Mouse (Mus musculus) cerebellum, postnatal 4 days (tissue): Measurements from ENCODE around the gene Sit1.
A peak's percentile ranks its signal among the peaks of the same experiment; 100 is the strongest.

Source experiments
- DNase-seq, 2 experiments: peaks; one replicate each; pipeline ENCODE4 v3.0.0; 2022; ENCODE audit warnings: low spot score in 2 of 2, mixed read lengths in 1 of 2

Sit1 gene

DNA sequence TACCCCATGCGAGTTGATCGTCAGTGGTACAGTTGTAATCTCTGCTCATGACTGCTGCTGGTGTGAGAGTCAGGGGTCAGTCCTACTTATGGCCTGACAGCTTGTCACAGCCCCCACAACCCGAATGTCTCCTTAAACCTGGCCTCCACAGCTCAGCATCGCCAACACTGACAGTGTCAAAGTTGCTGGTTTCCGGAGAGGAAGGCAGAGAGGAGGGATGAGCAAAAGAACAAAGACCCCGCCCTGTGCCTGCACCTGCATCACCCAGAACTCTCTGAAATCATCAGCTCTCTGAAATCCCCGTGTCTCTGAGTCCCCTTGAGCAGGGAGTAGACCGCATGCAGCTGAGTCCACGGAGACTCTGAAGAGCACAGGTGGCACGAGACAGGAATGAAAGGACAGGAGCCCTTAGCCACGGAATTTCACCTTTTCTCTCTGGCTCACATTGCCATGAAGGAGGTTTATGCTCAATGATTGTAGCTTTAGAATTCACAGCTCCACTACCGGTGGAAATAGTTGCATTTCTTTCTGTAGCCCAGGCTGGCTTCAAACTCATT is at the start of gene Sit1:
Sit1 (minus strand) TSS at position 200 of the 557 bp plus-strand sequence.
- DNase-seq, result no peak

DNA sequence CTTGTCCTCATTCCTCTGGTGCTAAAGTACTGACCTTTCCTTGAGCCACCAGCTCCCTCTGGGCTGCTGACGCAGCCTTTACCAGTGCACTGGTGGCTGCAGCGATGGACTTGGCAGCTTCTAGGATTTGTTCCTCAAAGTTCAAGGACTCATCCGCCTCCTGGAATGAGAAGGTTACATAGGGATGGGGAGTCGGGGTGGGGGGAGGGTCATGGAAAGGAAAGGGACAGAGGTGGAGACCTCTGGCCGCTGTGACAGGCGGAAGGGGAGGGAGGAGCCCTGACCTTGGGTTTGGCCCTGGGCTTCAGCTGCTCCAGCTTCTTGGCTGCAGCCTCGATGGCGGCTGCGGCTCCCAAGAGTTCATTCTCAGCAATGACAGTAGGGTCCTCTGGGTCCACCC is 49.7 kb upstream of the Sit1 start:
- no peak for DNase-seq

DNA sequence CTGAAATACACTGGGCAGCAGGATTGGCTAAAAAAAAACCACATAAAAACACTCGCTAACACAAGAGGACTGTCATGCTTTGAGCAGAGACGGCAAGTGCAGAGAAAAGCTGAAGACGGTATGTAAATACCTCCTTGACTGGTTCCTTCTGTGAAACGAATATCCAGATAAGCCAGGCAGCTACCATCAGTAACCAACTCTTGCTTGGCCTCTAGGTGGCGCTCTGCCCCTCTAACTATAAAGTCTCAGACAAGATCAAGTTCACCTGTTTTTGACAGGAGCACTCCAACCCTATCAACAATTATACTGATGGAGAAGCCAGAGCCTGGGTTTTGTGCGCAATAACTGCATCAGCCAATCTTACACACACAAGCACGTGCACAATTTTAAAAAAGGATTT is 47.0 kb upstream of the Sit1 start:
- peak; percentile 49 to 71 for DNase-seq

DNA sequence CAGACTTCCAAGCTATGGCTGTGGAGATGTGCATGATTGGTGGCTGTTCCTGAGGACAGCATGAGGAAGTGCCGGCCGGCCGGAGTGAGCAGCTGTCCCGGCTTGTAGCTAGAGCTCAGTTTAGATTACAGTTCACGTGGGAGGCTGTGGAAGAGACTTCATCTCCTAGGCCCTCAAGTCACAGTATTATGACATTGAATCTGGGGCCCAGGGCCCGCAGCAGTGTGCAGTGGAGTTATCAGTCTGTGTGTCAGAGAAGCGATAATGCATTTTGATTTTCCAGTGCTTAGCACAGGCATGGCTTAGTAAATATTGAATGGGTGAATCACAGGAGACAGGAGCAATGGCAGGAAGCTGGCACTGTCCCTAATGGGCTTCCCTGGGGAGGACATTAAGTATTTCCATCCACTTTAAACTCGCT is 46.6 kb upstream of the Sit1 start:
- DNase-seq, result no peak

DNA sequence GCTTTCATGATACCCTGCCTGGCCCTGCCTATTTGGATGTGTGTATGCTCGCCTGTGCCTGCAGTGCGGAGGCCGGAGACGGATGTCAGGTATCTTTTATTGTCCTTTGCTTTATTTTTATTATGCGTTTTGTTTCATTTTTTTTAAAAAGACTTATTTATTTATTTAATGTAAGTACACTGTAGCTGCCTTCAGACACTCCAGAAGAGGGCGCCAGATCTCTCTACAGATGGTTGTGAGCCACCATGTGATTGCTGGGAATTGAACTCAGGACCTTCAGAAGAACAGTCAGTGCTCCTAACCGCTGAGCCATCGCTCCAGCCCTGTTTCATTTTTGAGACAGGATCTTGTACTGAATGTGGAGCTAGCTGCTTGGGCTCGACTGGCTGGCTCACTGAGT is 45.0 kb upstream of the Sit1 start:
- no peak for DNase-seq

DNA sequence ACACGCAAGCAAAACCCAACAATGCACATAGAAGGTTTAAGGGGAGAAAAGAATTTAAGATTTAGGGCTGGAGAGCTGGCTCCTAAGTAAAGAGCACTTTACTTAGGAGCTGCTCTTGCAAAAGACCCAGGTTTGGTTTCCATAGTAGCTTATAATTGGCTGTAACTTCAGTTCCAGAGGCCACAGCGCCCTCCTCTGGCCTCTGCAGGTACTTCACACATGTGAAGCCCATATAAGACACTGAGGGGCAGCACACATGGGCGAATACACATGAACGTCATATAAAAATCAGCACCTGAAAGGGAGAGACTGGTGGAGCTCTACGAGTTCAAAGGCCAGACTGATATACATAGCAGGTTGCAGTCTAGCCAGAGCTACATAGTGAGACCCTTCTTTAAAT is 44.3 kb upstream of the Sit1 start:
- DNase-seq, result no peak

DNA sequence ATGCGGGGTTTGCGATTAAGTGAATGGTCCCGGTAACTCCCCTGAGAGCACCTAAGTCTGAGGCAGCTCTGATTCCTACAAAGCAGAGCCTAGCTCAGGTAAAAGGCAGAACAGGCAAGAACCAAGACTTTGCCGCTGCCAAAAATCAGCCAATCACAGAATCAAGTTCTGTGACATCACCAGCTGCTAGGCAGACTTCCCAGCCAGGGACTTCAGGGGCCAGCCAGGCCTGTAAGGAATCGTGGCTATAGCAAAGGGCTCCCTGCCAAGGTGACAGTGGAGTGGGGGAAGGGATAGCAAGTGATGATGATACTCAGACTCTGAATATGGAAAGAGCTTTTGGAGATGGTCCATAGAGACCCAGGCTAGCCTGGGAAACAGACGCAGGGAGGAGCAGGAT is 36.4 kb upstream of the Sit1 start:
- DNase-seq, result peak; percentile 90 to 95

DNA sequence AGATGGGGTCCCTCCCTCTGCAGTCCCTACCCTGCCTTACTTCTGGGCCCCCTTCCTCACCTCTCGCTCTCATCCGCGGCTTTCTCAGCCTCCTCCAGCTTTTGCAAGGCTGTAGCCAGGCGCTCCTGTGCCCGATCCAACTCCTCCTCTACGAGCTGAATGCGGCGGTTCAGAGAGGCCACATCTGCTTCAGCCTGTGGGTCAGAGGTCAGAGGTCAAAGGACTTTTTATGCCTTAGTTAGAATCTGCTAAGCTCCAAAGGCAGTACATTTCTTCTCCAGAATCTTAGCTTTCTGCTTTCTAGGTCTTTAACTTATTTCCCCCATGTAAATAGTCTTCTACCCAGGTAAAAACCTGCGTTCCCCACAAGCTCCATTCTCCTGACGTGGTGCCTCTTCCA is 36.0 kb upstream of the Sit1 start:
- DNase-seq, result no peak

DNA sequence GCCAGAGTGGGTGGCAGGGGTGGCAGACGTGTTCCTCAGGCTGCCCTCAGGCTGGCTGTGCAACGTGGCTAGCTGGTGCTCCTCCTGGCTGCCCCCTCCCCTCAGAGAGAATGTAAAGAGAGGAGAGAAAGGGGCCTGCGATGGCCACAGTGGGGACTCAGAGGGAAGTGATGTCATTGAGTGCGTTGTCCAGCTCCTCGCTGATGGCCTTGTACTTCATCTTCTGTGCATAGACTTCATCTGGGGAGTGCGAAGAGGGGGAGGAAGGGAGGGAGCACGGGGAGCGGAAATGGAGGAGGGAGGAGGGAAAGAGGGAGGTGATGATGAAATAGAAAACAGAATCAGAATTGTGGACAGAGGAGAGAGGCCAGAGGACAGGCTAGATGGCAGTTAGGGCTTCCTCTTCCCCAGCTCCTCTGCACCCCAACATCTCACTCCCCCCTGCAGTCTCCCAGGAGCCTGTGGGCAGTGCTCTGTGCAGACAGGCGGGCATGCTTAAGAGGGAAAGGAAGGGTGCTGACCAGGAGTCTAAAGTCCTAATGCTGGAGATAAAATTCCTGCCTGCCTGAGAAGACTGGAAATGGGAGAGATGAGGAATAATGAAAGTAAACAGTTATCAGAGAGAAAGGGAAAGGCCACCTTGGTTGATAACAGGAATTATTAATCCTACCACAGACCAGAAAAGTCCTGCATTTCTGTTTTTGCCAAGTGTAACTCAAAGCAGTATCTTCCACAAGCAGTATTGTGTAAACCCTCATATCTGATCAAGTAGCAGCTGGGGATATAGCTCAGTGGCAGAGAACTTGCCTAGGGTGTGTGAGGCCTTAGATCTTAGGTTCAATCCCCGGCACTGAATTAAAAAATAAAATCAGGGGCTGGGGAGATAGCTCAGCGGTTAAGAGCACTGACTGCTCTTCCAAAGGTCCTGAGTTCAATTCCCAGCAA is 32.5 kb upstream of the Sit1 start:
- no peak for DNase-seq

DNA sequence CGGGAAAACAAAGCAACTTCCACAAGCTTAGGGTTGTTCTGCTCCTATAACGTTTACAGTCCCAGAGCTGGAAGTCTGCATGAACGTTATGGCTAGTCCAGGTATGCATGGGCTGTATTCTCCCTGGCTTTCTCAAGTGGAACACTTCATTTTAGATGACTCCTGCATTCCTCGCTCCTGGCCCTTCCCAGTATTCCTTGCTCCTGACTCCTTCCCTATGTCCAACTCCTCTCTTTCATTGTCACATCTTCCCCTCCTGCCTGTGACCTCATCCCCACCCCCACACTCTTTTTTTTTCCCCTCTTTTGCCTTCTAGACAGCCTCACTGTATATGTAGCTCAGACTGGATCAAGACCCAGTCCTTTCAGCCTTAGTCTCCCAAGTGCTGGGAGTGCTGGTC is 30.3 kb upstream of the Sit1 start:
- no peak for DNase-seq

DNA sequence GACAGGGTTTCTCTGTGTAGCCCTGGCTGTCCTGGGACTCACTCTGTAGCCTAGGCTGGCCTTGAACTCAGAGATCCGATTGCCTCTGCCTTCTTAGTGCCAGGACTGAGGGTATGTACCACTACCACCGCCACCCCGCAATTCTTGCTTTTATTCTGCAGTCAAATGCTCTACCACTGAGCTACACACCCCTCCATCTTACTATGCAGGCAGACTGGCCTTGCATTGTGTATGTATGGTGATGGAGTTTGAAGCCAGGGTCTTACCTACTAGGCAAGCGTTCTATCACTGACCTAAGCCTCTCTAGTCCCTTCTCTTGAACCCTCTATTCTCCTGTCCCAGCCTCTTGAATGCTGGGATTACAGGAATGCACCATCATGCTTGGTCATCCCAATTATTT is 29.8 kb upstream of the Sit1 start:
- no peak for DNase-seq

DNA sequence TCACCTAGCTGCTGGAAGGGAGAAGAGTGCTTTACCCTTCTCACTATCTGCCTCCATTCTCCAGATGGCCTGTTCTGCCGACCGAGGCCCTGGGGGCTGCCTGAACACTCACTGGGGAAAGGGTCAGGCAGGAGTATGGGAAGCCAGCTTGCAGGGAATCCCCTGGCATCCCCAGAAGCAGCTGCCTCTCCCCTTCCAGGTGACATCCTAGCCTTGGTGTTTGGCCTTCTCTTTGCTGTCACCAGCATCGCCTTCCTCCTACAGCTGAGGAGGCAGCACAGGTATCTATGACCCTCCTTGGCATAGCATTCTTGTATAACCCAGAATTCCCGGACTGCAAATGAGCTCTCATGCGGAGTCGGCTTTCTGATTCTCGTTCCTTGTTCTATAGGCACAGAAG is 29.1 kb upstream of the Sit1 start:
- DNase-seq, result no peak

DNA sequence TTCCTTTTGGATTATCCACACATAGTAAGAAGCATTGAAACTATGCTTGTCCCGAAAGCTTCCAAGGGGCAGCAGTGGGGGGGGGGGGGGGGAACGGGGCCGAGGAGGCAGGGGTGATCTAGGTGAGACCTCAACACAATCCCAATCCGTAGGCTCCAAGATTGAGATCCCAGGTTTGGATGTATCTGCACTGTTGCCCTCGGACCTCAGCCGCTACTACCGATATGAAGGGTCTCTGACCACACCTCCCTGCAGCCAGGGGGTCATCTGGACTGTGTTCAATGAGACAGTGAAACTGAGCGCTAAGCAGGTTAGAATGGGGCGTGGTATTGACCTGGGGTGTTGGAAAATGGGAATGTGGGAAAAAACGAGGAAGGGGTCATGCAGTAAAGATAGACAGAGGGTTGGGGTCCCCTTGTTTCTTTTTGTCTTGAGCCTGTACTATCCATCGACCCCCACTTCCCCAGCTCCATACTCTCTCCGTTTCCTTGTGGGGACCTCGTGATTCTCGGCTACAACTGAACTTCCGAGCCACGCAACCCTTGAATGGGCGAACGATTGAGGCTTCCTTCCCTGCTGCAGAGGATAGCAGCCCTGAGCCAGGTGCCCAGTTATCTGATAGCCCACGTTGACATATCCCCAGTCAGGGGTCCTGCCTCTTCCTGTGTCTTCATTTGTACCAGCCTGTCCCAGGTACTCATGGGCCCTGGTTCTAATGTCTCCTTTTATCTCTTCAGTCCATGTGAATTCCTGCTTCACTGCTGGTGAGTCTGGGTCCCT is 28.3 kb upstream of the Sit1 start:
- no peak for DNase-seq

DNA sequence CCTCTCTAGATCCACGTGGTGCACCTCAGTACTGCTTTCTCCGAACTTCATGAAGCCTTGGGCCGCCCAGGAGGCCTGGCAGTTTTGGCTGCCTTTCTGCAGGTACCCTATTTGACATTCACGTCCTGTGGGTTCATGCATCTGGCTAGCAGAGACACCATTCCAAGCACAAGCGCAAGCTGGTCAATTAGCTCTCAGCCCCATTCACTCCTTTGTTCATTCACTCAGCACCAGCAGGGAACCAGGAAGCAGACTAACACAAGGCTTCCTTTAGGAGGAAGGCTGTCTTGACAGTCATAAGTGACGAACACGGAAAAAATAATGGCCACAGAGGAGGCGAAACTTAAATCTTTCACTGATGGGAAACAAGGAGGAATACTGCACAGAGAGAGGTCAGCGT is 25.6 kb upstream of the Sit1 start:
- no peak for DNase-seq

DNA sequence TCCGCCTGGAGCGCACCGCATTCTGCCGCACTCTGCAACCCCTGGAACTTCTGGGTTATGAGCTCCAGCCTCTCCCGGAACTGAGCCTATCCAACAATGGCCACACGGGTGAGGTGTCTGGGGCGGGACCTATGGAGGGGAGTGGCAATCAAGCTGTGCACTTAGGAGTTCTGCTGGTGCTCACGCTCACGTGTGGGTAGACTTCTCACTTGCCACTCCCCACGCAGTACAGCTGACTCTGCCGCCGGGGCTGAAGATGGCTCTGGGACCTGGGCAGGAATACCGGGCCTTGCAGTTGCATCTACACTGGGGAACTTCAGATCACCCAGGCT is 25.1 kb upstream of the Sit1 start:
- DNase-seq, result no peak

DNA sequence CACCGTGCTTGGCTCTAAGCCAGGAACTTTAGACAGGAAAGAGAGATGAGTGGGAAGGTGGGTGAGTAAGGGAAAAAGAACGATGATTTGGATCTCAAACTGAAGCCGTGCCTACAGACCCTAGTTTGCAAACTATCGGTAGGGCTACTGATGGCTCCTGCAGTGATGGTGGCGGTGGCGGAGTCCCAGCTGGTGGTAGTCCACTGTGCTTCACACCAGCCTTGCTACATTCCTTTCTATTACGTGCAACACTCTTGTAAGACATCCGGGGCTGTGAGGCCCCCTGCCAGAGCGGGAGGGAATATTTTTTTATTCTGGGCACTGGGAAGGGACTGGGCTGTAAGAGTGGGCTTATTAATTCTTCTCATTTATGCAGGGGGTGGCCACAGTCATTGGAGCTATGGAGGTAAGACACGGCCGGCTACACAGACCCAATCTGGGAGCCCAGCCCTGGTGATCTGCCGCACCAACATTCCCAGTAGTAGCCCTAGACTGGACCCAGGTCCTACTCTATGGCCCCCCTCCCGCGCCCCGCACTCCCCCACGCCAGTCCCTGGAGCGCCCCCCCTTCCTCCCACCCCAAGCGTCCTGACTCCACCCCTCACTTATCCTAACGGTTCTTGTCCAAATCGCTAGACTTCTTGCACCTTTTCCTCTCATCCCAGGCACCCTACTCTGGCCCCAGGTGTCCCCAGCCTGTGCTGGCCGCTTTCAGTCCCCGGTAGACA is 24.6 kb upstream of the Sit1 start:
- no peak for DNase-seq

DNA sequence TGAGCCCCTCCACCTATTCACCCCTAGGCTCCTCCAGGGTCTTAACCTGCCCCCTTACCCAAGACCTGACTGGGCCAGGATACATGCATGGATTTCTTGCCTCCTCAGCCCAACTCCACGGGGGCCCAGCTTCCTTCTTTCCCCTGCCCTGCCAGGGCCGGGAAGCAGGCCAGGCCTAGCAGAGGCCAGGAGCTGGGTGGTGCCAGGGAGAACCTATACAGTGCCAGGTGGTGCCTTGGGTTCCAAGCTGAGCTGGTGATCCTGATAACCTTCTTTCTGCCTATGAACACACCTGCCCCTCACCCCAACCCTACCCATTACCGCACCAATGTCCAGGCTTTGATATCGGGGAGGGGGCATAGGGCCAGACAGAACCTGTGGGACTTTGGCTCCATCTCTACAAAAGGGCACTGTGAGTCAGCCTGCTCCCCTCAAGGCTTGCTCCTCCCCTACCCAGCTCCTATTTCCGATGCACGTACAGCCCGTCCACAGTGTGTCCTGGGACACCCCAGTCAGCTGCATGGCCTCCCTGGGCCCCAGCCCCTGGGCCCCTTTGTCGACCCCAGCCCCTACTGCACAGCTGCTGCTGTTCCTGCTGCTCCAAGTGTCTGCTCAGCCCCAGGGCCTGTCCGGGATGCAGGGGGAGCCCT is 23.1 kb upstream of the Sit1 start, which contains the start of gene Car9:
Car9 (plus strand) TSS at position 431 of the 650 bp plus-strand sequence.
- DNase-seq, result peak in 1 of 2 experiments; percentile 49

DNA sequence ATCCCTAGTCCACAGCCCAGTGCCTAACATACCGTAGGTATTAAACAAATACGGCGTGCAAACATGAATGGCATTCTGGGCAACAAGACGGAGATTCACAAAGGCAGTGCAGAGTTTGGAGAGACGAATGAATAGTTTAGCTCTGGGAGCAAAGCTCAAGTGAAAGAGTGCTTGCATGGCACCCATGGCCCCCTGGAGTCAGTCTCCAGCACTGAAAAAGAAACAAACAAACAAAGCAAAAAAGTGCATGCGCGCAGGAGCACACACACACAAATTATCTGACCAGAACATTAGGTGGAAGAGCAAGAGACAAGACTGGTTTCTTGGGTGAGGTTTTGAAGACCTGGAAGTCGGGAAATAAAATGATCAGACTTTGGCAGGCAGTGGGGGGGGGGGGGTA is 22.5 kb upstream of the Sit1 start:
- DNase-seq, result no peak

DNA sequence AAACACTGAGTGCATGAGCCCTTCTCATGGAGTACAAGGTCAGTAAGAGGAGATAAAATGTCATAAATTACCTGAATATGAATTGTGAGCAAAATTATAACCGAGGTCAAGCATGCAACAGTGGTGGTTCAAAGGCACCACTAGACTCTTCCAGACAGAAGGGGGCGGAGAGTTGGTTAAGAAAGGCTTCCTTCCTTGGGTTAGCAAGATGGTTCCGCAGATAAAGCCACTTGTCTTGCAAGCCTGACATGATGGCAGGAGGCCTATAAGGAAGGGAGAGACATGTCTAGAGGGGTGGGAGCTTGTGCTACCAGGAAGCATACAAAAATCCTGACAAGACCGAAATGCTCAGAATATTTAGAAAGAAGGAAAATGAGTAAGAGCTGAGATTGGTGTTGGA is 20.7 kb upstream of the Sit1 start:
- DNase-seq, result no peak

DNA sequence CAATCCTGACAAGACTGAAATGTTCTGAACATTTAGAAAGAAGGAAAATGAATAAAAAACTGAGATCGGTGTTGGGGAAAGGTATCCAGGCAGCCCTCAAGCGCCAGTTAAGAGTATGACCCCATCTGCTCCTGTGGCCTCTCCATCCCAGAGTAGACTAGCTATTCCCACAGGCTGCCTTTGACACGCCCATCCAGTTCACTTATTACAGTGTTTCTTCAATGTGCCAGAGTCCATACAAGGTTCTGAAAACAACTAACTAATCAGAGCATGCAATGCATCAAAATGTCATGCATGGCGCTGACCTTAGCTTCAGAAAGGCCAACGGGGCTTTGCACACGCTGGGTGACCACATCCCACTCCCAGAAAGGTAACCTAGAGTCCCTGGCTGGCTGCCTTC is 20.0 kb upstream of the Sit1 start:
- no peak for DNase-seq

DNA sequence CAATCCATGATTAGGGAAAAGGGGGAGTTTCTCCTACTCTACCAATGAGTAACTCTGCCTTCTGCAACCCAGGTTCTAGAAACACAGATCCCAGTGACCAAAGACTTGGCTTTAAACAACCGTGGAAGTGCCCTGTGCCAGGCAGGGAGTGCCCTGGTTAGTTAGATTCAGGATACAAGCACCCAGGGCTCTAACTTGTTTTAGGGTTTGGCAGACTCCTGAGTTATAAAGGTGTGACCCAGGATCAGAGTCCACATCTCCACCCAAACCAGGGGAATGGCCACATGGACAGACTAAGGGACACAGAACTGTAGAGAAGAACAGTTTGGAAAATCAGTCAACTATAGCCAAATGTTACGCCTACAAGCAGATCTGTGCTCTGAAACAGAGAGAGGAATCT is 19.5 kb upstream of the Sit1 start:
- DNase-seq, result no peak
